Mouse (Mus musculus) effector memory CD4-positive, alpha-beta T cell, adult 7 months (primary cell): ENCODE results near the gene Mip. TPM values are rescaled to one million over a fixed set of nuclear protein-coding genes. Genes with fewer than 3 reads are reported as not detected.

Experiments
- polyA plus RNA-seq: library from polyadenylated mRNA; unstranded; fragments of 100-300 nt; shearing (Covaris generic); gene quantifications from one replicate; pipeline ENCODE4 v1.2.1, GENCODE M21; 2017

The Mip gene
- not detected for polyA plus RNA-seq

GRCm38 (mm10) chr10:128225538-128225937, at the start of gene Mip:
Gene Mip (plus strand): TSS chr10:128225838.

GRCm38 (mm10) chr10:128179989-128180388, 45.6 kb upstream of the Mip start, which contains the start of gene Rbms2:
Gene Rbms2 (minus strand): TSS chr10:128180297.

GRCm38 (mm10) chr10:128194024-128194550, 31.6 kb upstream of the Mip start, which contains the start of gene Gls2:
Gene Gls2 (plus strand): TSS chr10:128194457.

GRCm38 (mm10) chr10:128211390-128212108, 14.1 kb upstream of the Mip start, which contains the start of gene Spryd4:
Gene Spryd4 (minus strand): TSS chr10:128211807.

GRCm38 (mm10) chr10:128231697-128232419, 6.2 kb downstream of the Mip start, which contains the start of gene Timeless:
Gene Timeless (plus strand): TSS chr10:128232065.

GRCm38 (mm10) chr10:128253677-128254255, 28.1 kb downstream of the Mip start, which contains the start of gene Apon:
Gene Apon (plus strand): TSS chr10:128254096.

GRCm38 (mm10) chr10:128268371-128268770, 42.7 kb downstream of the Mip start, which contains the start of gene Apof:
Gene Apof (plus strand): TSS chr10:128268671.

GRCm38 (mm10) chr10:128270287-128270841, 44.7 kb downstream of the Mip start, which contains the start of gene Stat2:
Gene Stat2 (plus strand): TSS chr10:128270559.

Other genes starting within 250 kb of the Mip start
- not detected for gene Hsd17b6, start 218.2 kb upstream of the Mip start, polyA plus RNA-seq
- 16.9 TPM for gene Prim1, start 210.7 kb upstream of the Mip start, polyA plus RNA-seq
- gene Naca, start 190.3 kb upstream of the Mip start, polyA plus RNA-seq, result 411 TPM
- 185 TPM for gene Ptges3, start 166.9 kb upstream of the Mip start, polyA plus RNA-seq
- 1,063 TPM for gene Atp5b, start 142.6 kb upstream of the Mip start, polyA plus RNA-seq
- gene Baz2a, start 134.3 kb upstream of the Mip start, polyA plus RNA-seq, result 47.7 TPM
- 32.2 TPM for gene Rbms2, start 45.5 kb upstream of the Mip start, polyA plus RNA-seq
- 2.5 TPM for gene Gls2, start 31.4 kb upstream of the Mip start, polyA plus RNA-seq
- gene Spryd4, start 14.0 kb upstream of the Mip start, polyA plus RNA-seq, result 14.4 TPM
- gene Timeless, start 6.2 kb downstream of the Mip start, polyA plus RNA-seq, result 11.1 TPM
- gene Apon, start 28.3 kb downstream of the Mip start, polyA plus RNA-seq, result not detected
- 0.30 TPM for gene Apof, start 42.8 kb downstream of the Mip start, polyA plus RNA-seq
- gene Stat2, start 44.7 kb downstream of the Mip start, polyA plus RNA-seq, result 32.4 TPM
- 0.51 TPM for gene Il23a, start 72.9 kb downstream of the Mip start, polyA plus RNA-seq
- 35.2 TPM for gene Pan2, start 77.5 kb downstream of the Mip start, polyA plus RNA-seq
- 24.1 TPM for gene Cnpy2, start 96.6 kb downstream of the Mip start, polyA plus RNA-seq
- gene Cs, start 111.9 kb downstream of the Mip start, polyA plus RNA-seq, result 107 TPM
- 32.0 TPM for gene Coq10a, start 143.2 kb downstream of the Mip start, polyA plus RNA-seq
- 3.4 TPM for gene Ankrd52, start 151.3 kb downstream of the Mip start, polyA plus RNA-seq
- 0.74 TPM for gene Slc39a5, start 175.4 kb downstream of the Mip start, polyA plus RNA-seq
- gene Nabp2, start 185.7 kb downstream of the Mip start, polyA plus RNA-seq, result 55.5 TPM
- gene Rnf41, start 185.8 kb downstream of the Mip start, polyA plus RNA-seq, result 21.2 TPM
- gene Smarcc2, start 233.4 kb downstream of the Mip start, polyA plus RNA-seq, result 79.3 TPM